Mouse (Mus musculus) stomach, postnatal 0 days (tissue): Measurements from ENCODE around the gene Tango6.

Source experiments
- CTCF ChIP-seq: IDR thresholded peaks from 2 replicates; pipeline ENCODE4 v1.5.1; 2016; ENCODE audit warnings: antibody characterized with exemption, low read depth, mild to moderate bottlenecking, moderate library complexity
- EP300 ChIP-seq: optimal IDR thresholded peaks from 2 replicates; pipeline ENCODE3; 2016; ENCODE audit warnings: antibody characterized with exemption

DNA sequence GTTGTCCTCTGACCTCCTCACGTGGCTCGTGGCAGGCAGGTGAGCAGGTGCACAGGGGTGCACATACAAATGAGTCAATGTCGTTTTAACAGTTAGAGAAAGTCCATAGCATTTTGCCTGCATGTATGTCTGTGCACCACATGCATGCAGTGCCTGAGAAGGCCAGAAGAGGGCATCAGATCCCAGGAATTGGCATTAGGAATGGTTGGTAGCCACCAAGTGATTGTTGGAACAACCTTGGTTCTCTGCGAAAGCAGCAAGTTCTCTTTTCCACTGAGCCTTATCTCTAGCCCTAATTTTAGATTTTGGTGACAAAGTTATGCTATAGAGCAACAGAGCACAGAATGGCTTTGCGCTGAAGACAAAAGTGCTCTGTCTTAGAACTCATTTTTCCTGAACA lies 16.7 kb downstream of the Tango6 start:
- peak; percentile 92 for TF ChIP-seq CTCF
- TF ChIP-seq EP300, result no peak
